Mouse (Mus musculus) myocyte (in vitro differentiated cells): Measurements from ENCODE around the gene Smtnl2. TPM values are rescaled to one million over a fixed set of nuclear protein-coding genes. Genes with fewer than 3 reads are reported as not detected.
A peak's percentile ranks its signal among the peaks of the same experiment; 100 is the strongest.

Experiments used
- H3K27me3 ChIP-seq: one replicate; pipeline ENCODE4 v1.6.1; 2011; ENCODE audit not compliant: control insufficient read depth, insufficient read depth, insufficient read length
- H3K36me3 ChIP-seq: one replicate; pipeline ENCODE4 v1.6.1; 2011; ENCODE audit not compliant: control insufficient read depth, insufficient read depth
- H3K4me2 ChIP-seq: one replicate; pipeline ENCODE4 v1.6.1; 2011; ENCODE audit warnings: low read depth, control low read depth
- H3K4me3 ChIP-seq: one replicate; pipeline ENCODE4 v1.5.1; 2011; ENCODE audit warnings: mild to moderate bottlenecking, control low read depth, moderate library complexity
- H3K79me2 ChIP-seq: one replicate; pipeline ENCODE4 v1.6.1; 2011; ENCODE audit not compliant: control insufficient read depth, insufficient read depth
- H3ac ChIP-seq: one replicate; pipeline ENCODE4 v1.6.1; 2011; ENCODE audit not compliant: control insufficient read depth, insufficient read length
- CEBPB ChIP-seq: IDR thresholded peaks from 2 replicates; pipeline ENCODE4 v1.6.1; 2011; ENCODE audit warnings: mild to moderate bottlenecking, moderate library complexity; ENCODE audit not compliant: poor library complexity, insufficient read depth, severe bottlenecking
- E2F4 ChIP-seq: IDR thresholded peaks from one replicate; pipeline ENCODE4 v1.6.1; 2011; ENCODE audit warnings: mild to moderate bottlenecking, control low read depth, moderate library complexity; ENCODE audit not compliant: insufficient read depth
- MAX ChIP-seq: IDR thresholded peaks from one replicate; pipeline ENCODE4 v1.6.1; 2011; ENCODE audit warnings: low read depth, mild to moderate bottlenecking, control low read depth
- MYOD1 ChIP-seq, 3 experiments: IDR thresholded peaks; one replicate each; pipeline ENCODE4 v1.6.1; 2011; ENCODE audit warnings: control low read depth in 2 of 3, low read depth in 2 of 3, mild to moderate bottlenecking in 2 of 3, moderate library complexity in 1 of 3; ENCODE audit not compliant: insufficient read length in 2 of 3, control insufficient read depth in 1 of 3
- MYOG ChIP-seq, 3 experiments: IDR thresholded peaks; one replicate each; pipeline ENCODE4 v1.6.1; 2011; ENCODE audit warnings: control low read depth in 2 of 3, low read depth in 2 of 3, mild to moderate bottlenecking in 2 of 3; ENCODE audit not compliant: insufficient read length in 2 of 3, control insufficient read depth in 1 of 3, insufficient read depth in 1 of 3
- POLR2A ChIP-seq: IDR thresholded peaks from one replicate; pipeline ENCODE4 v1.6.1; 2011; ENCODE audit warnings: low read depth, mild to moderate bottlenecking, control low read depth, moderate library complexity; ENCODE audit not compliant: insufficient read length
- POLR2AphosphoS2 ChIP-seq: IDR thresholded peaks from one replicate; pipeline ENCODE4 v1.6.1; 2011; ENCODE audit warnings: low read depth, control low read depth; ENCODE audit not compliant: insufficient read length
- REST ChIP-seq: IDR thresholded peaks from one replicate; pipeline ENCODE4 v1.6.1; 2011; ENCODE audit warnings: mild to moderate bottlenecking, control low read depth, moderate library complexity; ENCODE audit not compliant: insufficient read depth, insufficient read length
- SRF ChIP-seq: IDR thresholded peaks from one replicate; pipeline ENCODE4 v1.6.1; 2011; ENCODE audit warnings: low read depth; ENCODE audit not compliant: control insufficient read depth, insufficient read length
- TCF12 ChIP-seq: IDR thresholded peaks from one replicate; pipeline ENCODE4 v1.6.1; 2011; ENCODE audit warnings: mild to moderate bottlenecking, control low read depth; ENCODE audit not compliant: poor library complexity, insufficient read depth, severe bottlenecking
- TCF3 ChIP-seq: IDR thresholded peaks from one replicate; pipeline ENCODE4 v1.6.1; 2011; ENCODE audit warnings: low read depth, control low read depth; ENCODE audit not compliant: insufficient read length
- USF1 ChIP-seq: IDR thresholded peaks from one replicate; pipeline ENCODE4 v1.6.1; 2011; ENCODE audit warnings: low read depth, mild to moderate bottlenecking, control low read depth, moderate library complexity
- polyA plus RNA-seq: library from polyadenylated mRNA; unstranded; fragments of >200 nt; fragmentation: generic; extraction: Trizol; gene quantifications from one replicate; pipeline ENCODE4 v1.2.1, GENCODE M21; 2012; ENCODE audit warnings: missing spikeins

Smtnl2 gene
- polyA plus RNA-seq, 1 experiment = 2.0 TPM

GRCm38 (mm10) chr11:72416666-72417065 is 5.2 kb upstream of the Smtnl2 start:
- no peak for TF ChIP-seq POLR2A
- no peak for TF ChIP-seq TCF3
- no peak for TF ChIP-seq SRF
- TF ChIP-seq CEBPB = no peak
- peak in 2 of 3 experiments; percentile 4 to 9 for TF ChIP-seq MYOG (IDR thresholded peaks at IDR 0.05; ENCODE audit: control insufficient read depth in 1 of 3, insufficient read depth in 1 of 3, insufficient read length in 2 of 3, low read depth in 2 of 3)
- TF ChIP-seq POLR2AphosphoS2 = no peak
- no peak for TF ChIP-seq MAX
- no peak for TF ChIP-seq REST
- no peak for TF ChIP-seq TCF12
- TF ChIP-seq MYOD1 (IDR thresholded peaks at IDR 0.05; ENCODE audit: control insufficient read depth in 1 of 3, insufficient read length in 2 of 3, low read depth in 2 of 3) = peak in 1 of 3 experiments; percentile 41
- no peak for TF ChIP-seq USF1
- TF ChIP-seq E2F4 = no peak
- Histone ChIP-seq H3K4me3 (no peak overlapping the region), H3K79me2 (no peaks in the 10 kb centered on the region), H3K27me3 (peaks cover 34% of the 10 kb centered on the region), H3K36me3 (no peaks in the 10 kb centered on the region), H3K4me2 (no peak overlapping the region), H3ac (no peak overlapping the region)

- H3K79me2 ChIP-seq = no peaks in the 10 kb centered on the region
- no peak overlapping the region for H3K4me2 ChIP-seq
- no peak overlapping the region for H3K4me3 ChIP-seq
- no peaks in the 10 kb centered on the region for H3K36me3 ChIP-seq
- TF ChIP-seq REST = no peak
- TF ChIP-seq MYOD1 (IDR thresholded peaks at IDR 0.05; ENCODE audit: control insufficient read depth in 1 of 3, insufficient read length in 2 of 3, low read depth in 2 of 3) = no peak
- no peak for TF ChIP-seq E2F4
- TF ChIP-seq CEBPB = no peak
- TF ChIP-seq SRF = no peak
- no peak for TF ChIP-seq MYOG (IDR thresholded peaks at IDR 0.05; ENCODE audit: control insufficient read depth in 1 of 3, insufficient read depth in 1 of 3, insufficient read length in 2 of 3, low read depth in 2 of 3)
- TF ChIP-seq USF1 = no peak
- TF ChIP-seq POLR2AphosphoS2 = no peak
- TF ChIP-seq POLR2A = no peak
- TF ChIP-seq TCF3 = no peak
- TF ChIP-seq TCF12 = no peak
- no peak for TF ChIP-seq MAX
- H3K27me3 ChIP-seq = peaks cover 47% of the 10 kb centered on the region
- no peak overlapping the region for H3ac ChIP-seq
Observed at GRCm38 (mm10) chr11:72415155-72415554, 3.6 kb upstream of the Smtnl2 start.

DNA sequence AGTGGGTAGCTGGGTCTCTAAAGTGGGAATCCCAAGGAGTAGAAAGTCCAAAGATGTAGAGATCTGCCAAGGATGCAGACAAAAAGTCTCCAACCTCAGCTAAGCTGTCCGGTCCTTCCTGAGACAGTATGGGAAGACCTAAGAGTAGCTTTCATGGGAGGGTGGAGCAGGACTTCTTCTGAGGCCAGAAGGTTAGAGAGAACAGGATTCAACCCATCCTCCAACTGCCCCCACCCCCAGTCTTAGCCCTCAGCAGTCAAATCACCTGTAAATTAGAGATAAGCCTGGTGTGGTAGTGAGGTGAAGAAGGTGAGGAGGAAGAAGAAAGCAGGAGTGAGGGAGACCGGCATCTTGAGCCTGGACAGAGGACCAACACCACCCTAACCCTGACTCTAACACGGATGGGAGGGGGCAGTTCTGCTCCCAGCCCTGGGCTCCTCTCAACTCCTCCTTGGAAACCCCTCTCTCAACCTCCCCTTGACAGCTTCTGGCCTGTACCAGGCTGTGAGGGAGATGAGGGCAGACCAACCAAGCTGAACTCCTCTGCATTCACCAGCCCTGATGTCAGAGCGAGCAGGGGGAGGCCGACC is 2.2 kb upstream of the Smtnl2 start:
- H3K4me3 ChIP-seq = no peak overlapping the region
- peaks cover 53% of the 10 kb centered on the region for H3K27me3 ChIP-seq
- H3ac ChIP-seq = no peak overlapping the region
- no peaks in the 10 kb centered on the region for H3K79me2 ChIP-seq
- TF ChIP-seq REST = no peak
- no peak for TF ChIP-seq SRF
- no peak for TF ChIP-seq TCF12
- TF ChIP-seq USF1 = no peak
- TF ChIP-seq E2F4 = no peak
- TF ChIP-seq MYOG (IDR thresholded peaks at IDR 0.05; ENCODE audit: control insufficient read depth in 1 of 3, insufficient read depth in 1 of 3, insufficient read length in 2 of 3, low read depth in 2 of 3) = no peak
- H3K36me3 ChIP-seq = no peaks in the 10 kb centered on the region
- no peak overlapping the region for H3K4me2 ChIP-seq

- H3K36me3 ChIP-seq = no peaks in the 10 kb centered on the region
- TF ChIP-seq MYOG (IDR thresholded peaks at IDR 0.05; ENCODE audit: control insufficient read depth in 1 of 3, insufficient read depth in 1 of 3, insufficient read length in 2 of 3, low read depth in 2 of 3) (no peak), POLR2A (no peak), REST (no peak), POLR2AphosphoS2 (no peak), TCF12 (no peak), MAX (no peak), MYOD1 (IDR thresholded peaks at IDR 0.05; ENCODE audit: control insufficient read depth in 1 of 3, insufficient read length in 2 of 3, low read depth in 2 of 3) (no peak), CEBPB (no peak), SRF (no peak), TCF3 (no peak), USF1 (no peak), E2F4 (no peak)
- H3K79me2 ChIP-seq = no peaks in the 10 kb centered on the region
- no peak overlapping the region for H3ac ChIP-seq
- no peak overlapping the region for H3K4me2 ChIP-seq
- peaks cover 57% of the 10 kb centered on the region for H3K27me3 ChIP-seq
- H3K4me3 ChIP-seq = no peak overlapping the region
Observed at GRCm38 (mm10) chr11:72413016-72413415, 1.5 kb upstream of the Smtnl2 start.

GRCm38 (mm10) chr11:72411945-72412344 is 432 bp upstream of the Smtnl2 start:
- Histone ChIP-seq H3K27me3 (peaks cover 65% of the 10 kb centered on the region), H3K4me3 (no peak overlapping the region), H3K36me3 (no peaks in the 10 kb centered on the region), H3K79me2 (no peaks in the 10 kb centered on the region), H3ac (no peak overlapping the region), H3K4me2 (peak overlapping the region; percentile 30)
- TF ChIP-seq E2F4 = no peak
- TF ChIP-seq MAX = no peak
- no peak for TF ChIP-seq REST
